Mouse (Mus musculus) lung, postnatal 36 days (tissue): ENCODE data around the gene Ldb2.

Experiments
- DNase-seq: peaks from one replicate; pipeline ENCODE4 v3.0.0; 2022; ENCODE audit warnings: mixed read lengths

Ldb2 gene

GRCm38 (mm10) chr5:44714508-44714907 lies 85.0 kb downstream of the Ldb2 start:
- DNase-seq: no peak

- DNase-seq: no peak
Measured at GRCm38 (mm10) chr5:44713181-44713789, 86.2 kb downstream of the Ldb2 start.

GRCm38 (mm10) chr5:44711211-44711610 lies 88.3 kb downstream of the Ldb2 start:
- peak; percentile 74 for DNase-seq

GRCm38 (mm10) chr5:44710132-44710871 lies 89.2 kb downstream of the Ldb2 start:
- no peak for DNase-seq

- no peak for DNase-seq
Measured at GRCm38 (mm10) chr5:44709276-44709675, 90.2 kb downstream of the Ldb2 start.

GRCm38 (mm10) chr5:44707946-44708345 lies 91.5 kb downstream of the Ldb2 start:
- DNase-seq: no peak

GRCm38 (mm10) chr5:44706997-44707698 lies 92.3 kb downstream of the Ldb2 start:
- DNase-seq: peak; percentile 67

GRCm38 (mm10) chr5:44697993-44698392 lies 101.5 kb downstream of the Ldb2 start:
- no peak for DNase-seq

GRCm38 (mm10) chr5:44696548-44696947 lies 102.9 kb downstream of the Ldb2 start:
- no peak for DNase-seq

GRCm38 (mm10) chr5:44693674-44694073 lies 105.8 kb downstream of the Ldb2 start:
- DNase-seq: no peak

- DNase-seq: no peak
Measured at GRCm38 (mm10) chr5:44686344-44686743, 113.1 kb downstream of the Ldb2 start.

GRCm38 (mm10) chr5:44681054-44681638 lies 118.3 kb downstream of the Ldb2 start:
- DNase-seq: no peak

GRCm38 (mm10) chr5:44677814-44678213 lies 121.7 kb downstream of the Ldb2 start:
- no peak for DNase-seq

- no peak for DNase-seq
Measured at GRCm38 (mm10) chr5:44676145-44676754, 123.2 kb downstream of the Ldb2 start.

GRCm38 (mm10) chr5:44670336-44670735 lies 129.1 kb downstream of the Ldb2 start:
- DNase-seq: no peak

GRCm38 (mm10) chr5:44667907-44668306 lies 131.6 kb downstream of the Ldb2 start:
- peak; percentile 8 for DNase-seq

- no peak for DNase-seq
Measured at GRCm38 (mm10) chr5:44667383-44667782, 132.1 kb downstream of the Ldb2 start.

GRCm38 (mm10) chr5:44659651-44660050 lies 139.8 kb downstream of the Ldb2 start:
- DNase-seq: no peak

GRCm38 (mm10) chr5:44656707-44657106 lies 142.8 kb downstream of the Ldb2 start:
- no peak for DNase-seq

GRCm38 (mm10) chr5:44654403-44654802 lies 145.1 kb downstream of the Ldb2 start:
- no peak for DNase-seq

GRCm38 (mm10) chr5:44646842-44647190 lies 152.7 kb downstream of the Ldb2 start:
- DNase-seq: no peak

GRCm38 (mm10) chr5:44645952-44646841 lies 153.3 kb downstream of the Ldb2 start:
- DNase-seq: no peak
